Mouse (Mus musculus) cerebellum, adult 2 months (tissue): ENCODE results near the gene Pced1b.

Experiments
- CTCF ChIP-seq: fragments of 200-500 bp; IDR thresholded peaks from 2 replicates; pipeline ENCODE4 v1.5.1; 2011; ENCODE audit warnings: low read depth, mild to moderate bottlenecking, control low read depth, low read length, moderate library complexity, borderline replicate concordance; ENCODE audit not compliant: insufficient read depth
- POLR2A ChIP-seq: fragments of 200-500 bp; IDR thresholded peaks from 2 replicates; pipeline ENCODE4 v1.6.1; 2011; ENCODE audit warnings: low read length, control low read depth, borderline replicate concordance; ENCODE audit not compliant: insufficient read depth

- TF ChIP-seq CTCF (no peak), POLR2A (no peak)
These were observed 108.9 kb downstream of the Pced1b start for GRCm38 (mm10) chr15:97355676-97356303.
